Mouse (Mus musculus): ENCODE data around the gene Iqgap3.

- TF ChIP-seq CTCF (IDR thresholded peaks at IDR 0.05) (no peak), EP300 (IDR thresholded peaks at IDR 0.05; ENCODE audit: insufficient read depth, low read depth, low read length) (peak; percentile 34; the same call in 1 of the 2 replicates)
Measured at GRCm38 (mm10) chr3:88140178-88140902, 58.6 kb downstream of the Iqgap3 start.

Measured in heart, adult 2 months (tissue).